Mouse (Mus musculus) myocyte (in vitro differentiated cells): ENCODE results near the gene Med20.

Experiments used
- MYOD1 ChIP-seq, 3 experiments: IDR thresholded peaks; one replicate each; pipeline ENCODE4 v1.6.1; 2011; ENCODE audit warnings: control low read depth in 2 of 3, low read depth in 2 of 3, mild to moderate bottlenecking in 2 of 3, moderate library complexity in 1 of 3; ENCODE audit not compliant: insufficient read length in 2 of 3, control insufficient read depth in 1 of 3
- POLR2A ChIP-seq: IDR thresholded peaks from one replicate; pipeline ENCODE4 v1.6.1; 2011; ENCODE audit warnings: low read depth, mild to moderate bottlenecking, control low read depth, moderate library complexity; ENCODE audit not compliant: insufficient read length

DNA sequence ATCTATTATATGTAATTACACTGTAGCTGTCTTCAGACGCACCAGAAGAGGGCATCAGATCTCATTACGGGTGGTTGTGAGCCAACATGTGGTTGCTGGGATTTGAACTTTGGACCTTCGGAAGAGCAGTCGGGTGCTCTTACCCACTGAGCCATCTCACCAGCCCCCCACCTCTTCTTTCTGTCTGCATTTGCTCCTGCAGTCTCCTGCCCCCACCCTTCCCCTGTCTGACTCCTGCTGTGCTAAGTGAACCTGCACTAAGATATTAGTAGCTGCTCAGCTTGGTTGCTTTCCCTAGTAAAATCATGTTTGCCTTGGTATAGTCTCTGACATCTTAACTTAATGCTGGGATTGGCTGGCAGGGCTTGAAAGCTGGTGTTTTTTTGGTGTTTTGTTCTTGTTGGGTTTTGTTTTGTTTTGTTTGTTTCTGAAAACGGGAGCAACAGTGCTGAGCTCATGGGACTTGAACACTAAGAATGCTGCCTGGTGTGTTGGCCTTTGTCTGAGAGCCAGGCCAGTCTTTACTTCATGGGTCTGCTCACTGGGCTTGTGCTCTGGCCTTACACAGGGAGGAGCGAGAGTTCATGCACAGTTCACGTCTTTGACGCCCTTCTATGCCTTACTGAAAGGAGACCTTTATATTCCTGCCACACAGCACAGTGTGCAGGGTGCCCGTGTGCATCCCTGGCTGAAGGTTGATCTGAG is 51.8 kb downstream of the Med20 start:
- no peak for TF ChIP-seq POLR2A
- TF ChIP-seq MYOD1 (IDR thresholded peaks at IDR 0.05; ENCODE audit: control insufficient read depth in 1 of 3, insufficient read length in 2 of 3, low read depth in 2 of 3), result no peak
